Mouse (Mus musculus): ENCODE results near the gene Rack1. TPM values are rescaled to one million over a fixed set of nuclear protein-coding genes. Genes with fewer than 3 reads are reported as not detected.

Rack1 gene
- total and polyA plus RNA-seq, 2 experiments from 2014 or later, result 292 to 1,323 TPM

GRCm38 (mm10) chr11:48803988-48804387, 3.9 kb downstream of the Rack1 start:
- Histone ChIP-seq H3K9ac (replicated peaks; ENCODE audit: low read depth, low read length) (no peak overlapping the region), H3K9me3 (replicated peaks; ENCODE audit: control insufficient read depth, low read length) (no peaks in the 10 kb centered on the region), H3K4me2 (ENCODE audit: low read depth, low read length) (no peak overlapping the region), H3K27me3 (ENCODE audit: control insufficient read depth, insufficient read depth, low read length) (no peaks in the 10 kb centered on the region), H3K4me1 (ENCODE audit: control insufficient read depth, insufficient read depth) (peaks cover 15% of the 10 kb centered on the region), H3K36me3 (replicated peaks; ENCODE audit: control insufficient read depth, insufficient read depth, low read length) (peaks cover 74% of the 10 kb centered on the region), H3K27ac (ENCODE audit: low read depth) (no peak overlapping the region), H3K4me3 (ENCODE audit: low read depth, low read length) (no peak overlapping the region)
- ATAC-seq (ENCODE audit: insufficient read depth, low read depth) (no peak), DNase-seq (ENCODE audit: low spot score) (no peak)
- WGBS, result 94% methylated on average over 2 of the region's 2 CpGs
- TF ChIP-seq EP300 (IDR thresholded peaks at IDR 0.05; ENCODE audit: low read depth) (no peak), CTCF (IDR thresholded peaks at IDR 0.05; ENCODE audit: low read depth) (no peak)

- Histone ChIP-seq H3K4me2 (ENCODE audit: low read depth, low read length) (no peak overlapping the region), H3K36me3 (replicated peaks; ENCODE audit: control insufficient read depth, insufficient read depth, low read length) (peaks cover 80% of the 10 kb centered on the region)
- TF ChIP-seq EP300 (IDR thresholded peaks at IDR 0.05; ENCODE audit: low read depth) (no peak), CTCF (IDR thresholded peaks at IDR 0.05; ENCODE audit: low read depth) (no peak)
Measured at GRCm38 (mm10) chr11:48804922-48805321, 4.8 kb downstream of the Rack1 start.

GRCm38 (mm10) chr11:48806856-48807562, 6.9 kb downstream of the Rack1 start:
- DNase-seq (ENCODE audit: low spot score), result no peak
- TF ChIP-seq CTCF (IDR thresholded peaks at IDR 0.05; ENCODE audit: low read depth) (no peak), EP300 (IDR thresholded peaks at IDR 0.05; ENCODE audit: low read depth) (no peak)
- Histone ChIP-seq H3K9me3 (replicated peaks; ENCODE audit: control insufficient read depth, low read length) (no peaks in the 10 kb centered on the region), H3K4me2 (ENCODE audit: low read depth, low read length) (no peak overlapping the region), H3K4me3 (ENCODE audit: low read depth, low read length) (no peak overlapping the region), H3K9ac (replicated peaks; ENCODE audit: low read depth, low read length) (no peak overlapping the region), H3K4me1 (ENCODE audit: control insufficient read depth, insufficient read depth) (peaks cover 2% of the 10 kb centered on the region), H3K36me3 (replicated peaks; ENCODE audit: control insufficient read depth, insufficient read depth, low read length) (peaks cover 95% of the 10 kb centered on the region), H3K27me3 (ENCODE audit: control insufficient read depth, insufficient read depth, low read length) (no peaks in the 10 kb centered on the region), H3K27ac (ENCODE audit: low read depth) (no peak overlapping the region)
- WGBS, result 67% methylated on average over 21 of the region's 21 CpGs
- no peak for ATAC-seq (ENCODE audit: insufficient read depth, low read depth)

More at GRCm38 (mm10) chr11:48804922-48805321, 4.8 kb downstream of the Rack1 start:
- WGBS, result 71% methylated on average over 2 of the region's 2 CpGs
- Histone ChIP-seq H3K27ac (ENCODE audit: low read depth) (no peak overlapping the region), H3K27me3 (ENCODE audit: control insufficient read depth, insufficient read depth, low read length) (no peaks in the 10 kb centered on the region), H3K4me3 (ENCODE audit: low read depth, low read length) (no peak overlapping the region), H3K9ac (replicated peaks; ENCODE audit: low read depth, low read length) (no peak overlapping the region), H3K9me3 (replicated peaks; ENCODE audit: control insufficient read depth, low read length) (no peaks in the 10 kb centered on the region), H3K4me1 (ENCODE audit: control insufficient read depth, insufficient read depth) (peaks cover 13% of the 10 kb centered on the region)
- DNase-seq (ENCODE audit: low spot score) (no peak), ATAC-seq (ENCODE audit: insufficient read depth, low read depth) (no peak)

GRCm38 (mm10) chr11:48807563-48808303, 7.6 kb downstream of the Rack1 start:
- H3K9me3 ChIP-seq (replicated peaks; ENCODE audit: control insufficient read depth, low read length), result no peaks in the 10 kb centered on the region
- no peaks in the 10 kb centered on the region for H3K27me3 ChIP-seq (ENCODE audit: control insufficient read depth, insufficient read depth, low read length)
- DNase-seq (ENCODE audit: low spot score) (no peak), ATAC-seq (ENCODE audit: insufficient read depth, low read depth) (no peak)
- H3K9ac ChIP-seq (replicated peaks; ENCODE audit: low read depth, low read length), result no peak overlapping the region
- WGBS, result 50% methylated on average over 14 of the region's 14 CpGs
- TF ChIP-seq CTCF (IDR thresholded peaks at IDR 0.05; ENCODE audit: low read depth) (no peak), EP300 (IDR thresholded peaks at IDR 0.05; ENCODE audit: low read depth) (no peak)
- no peak overlapping the region for H3K4me2 ChIP-seq (ENCODE audit: low read depth, low read length)
- peaks cover 94% of the 10 kb centered on the region for H3K36me3 ChIP-seq (replicated peaks; ENCODE audit: control insufficient read depth, insufficient read depth, low read length)
- no peak overlapping the region for H3K4me3 ChIP-seq (ENCODE audit: low read depth, low read length)
- H3K4me1 ChIP-seq (ENCODE audit: control insufficient read depth, insufficient read depth), result no peaks in the 10 kb centered on the region; the same call in 1 of the 2 replicates
- H3K27ac ChIP-seq (ENCODE audit: low read depth), result no peak overlapping the region

GRCm38 (mm10) chr11:48808304-48808646, 8.1 kb downstream of the Rack1 start:
- peaks cover 93% of the 10 kb centered on the region for H3K36me3 ChIP-seq (replicated peaks; ENCODE audit: control insufficient read depth, insufficient read depth, low read length)

More at GRCm38 (mm10) chr11:48808304-48808646, 8.1 kb downstream of the Rack1 start:
- Histone ChIP-seq H3K4me3 (ENCODE audit: low read depth, low read length) (no peak overlapping the region), H3K9ac (replicated peaks; ENCODE audit: low read depth, low read length) (no peak overlapping the region), H3K4me1 (ENCODE audit: control insufficient read depth, insufficient read depth) (no peaks in the 10 kb centered on the region), H3K27me3 (ENCODE audit: control insufficient read depth, insufficient read depth, low read length) (no peaks in the 10 kb centered on the region), H3K4me2 (ENCODE audit: low read depth, low read length) (no peak overlapping the region), H3K27ac (ENCODE audit: low read depth) (no peak overlapping the region), H3K9me3 (replicated peaks; ENCODE audit: control insufficient read depth, low read length) (no peaks in the 10 kb centered on the region)
- TF ChIP-seq EP300 (IDR thresholded peaks at IDR 0.05; ENCODE audit: low read depth) (no peak), CTCF (IDR thresholded peaks at IDR 0.05; ENCODE audit: low read depth) (no peak)
- ATAC-seq (ENCODE audit: insufficient read depth, low read depth), result no peak
- DNase-seq (ENCODE audit: low spot score), result no peak

Measured in heart, postnatal 0 days (tissue).